Mouse (Mus musculus) liver, embryonic 14.5 days (tissue): Measurements from ENCODE around the gene Spock1. TPM values are rescaled to one million over a fixed set of nuclear protein-coding genes. Genes with fewer than 3 reads are reported as not detected.

Experiments
- ATAC-seq: fragments of 200-750 bp; cut with Nextera tagmentation; 2 replicates; pipeline ENCODE4 v1.8.0; 2017; ENCODE audit warnings: moderate number of reproducible peaks, mild to moderate bottlenecking, moderate library complexity; ENCODE audit not compliant: insufficient read depth
- DNase-seq, 3 experiments: peaks; one replicate each; pipeline ENCODE4 v3.0.0-alpha.2; 2012 to 2013; ENCODE audit warnings: low read depth in 3 of 3, low spot score in 3 of 3
- H3K27ac ChIP-seq: fragments of 300-500 bp; sonication (generic); 2 replicates; pipeline ENCODE4 v1.5.1; 2014; ENCODE audit warnings: moderate library complexity, mild to moderate bottlenecking, control low read depth, inconsistent platforms
- H3K27me3 ChIP-seq: fragments of 300-500 bp; sonication (generic); 2 replicates; pipeline ENCODE4 v1.6.1; 2014; ENCODE audit warnings: mild to moderate bottlenecking, low read length, moderate library complexity; ENCODE audit not compliant: control insufficient read depth, insufficient read depth
- H3K36me3 ChIP-seq: fragments of 300-500 bp; sonication (generic); replicated peaks from 2 replicates; pipeline ENCODE4 v1.6.1; 2014; ENCODE audit warnings: low read depth; ENCODE audit not compliant: control insufficient read depth, insufficient read depth
- H3K4me1 ChIP-seq, 2 experiments: fragments of 200-500 bp in 1 of 2; fragments of 300-500 bp in 1 of 2; sonication (generic) in 1 of 2; replicated peaks; 2 replicates each; pipeline ENCODE4 v1.6.1; 2012 to 2014; ENCODE audit warnings: antibody characterized with exemption in 1 of 2, inconsistent platforms in 1 of 2, low read length in 1 of 2; ENCODE audit not compliant: control insufficient read depth in 2 of 2, insufficient read depth in 2 of 2
- H3K4me2 ChIP-seq: fragments of 300-500 bp; sonication (generic); 2 replicates; pipeline ENCODE4 v1.6.1; 2014; ENCODE audit warnings: low read depth, mild to moderate bottlenecking, control low read depth, moderate library complexity
- H3K4me3 ChIP-seq, 2 experiments: fragments of 200-500 bp in 1 of 2; fragments of 300-500 bp in 1 of 2; sonication (generic) in 1 of 2; 2 replicates each; pipeline ENCODE4 v1.5.1; 2012 to 2014; ENCODE audit warnings: low read depth in 2 of 2, low read length in 2 of 2, mild to moderate bottlenecking in 2 of 2, control low read depth in 1 of 2, inconsistent platforms in 1 of 2, moderate library complexity in 1 of 2; ENCODE audit not compliant: insufficient read depth in 1 of 2
- H3K9ac ChIP-seq: fragments of 300-500 bp; sonication (generic); replicated peaks from 2 replicates; pipeline ENCODE4 v1.6.1; 2014; ENCODE audit warnings: mild to moderate bottlenecking, control low read depth, moderate library complexity
- H3K9me3 ChIP-seq: fragments of 300-500 bp; sonication (generic); 2 replicates; pipeline ENCODE4 v1.6.1; 2016; ENCODE audit warnings: low read length, mixed read lengths; ENCODE audit not compliant: control insufficient read depth
- CTCF ChIP-seq: IDR thresholded peaks from 2 replicates; pipeline ENCODE4 v1.5.1; 2016; ENCODE audit warnings: antibody characterized with exemption, low read depth, control low read depth
- EP300 ChIP-seq: IDR thresholded peaks from 2 replicates; pipeline ENCODE4 v1.6.1; 2016; ENCODE audit warnings: antibody characterized with exemption, low read depth
- WGBS: fragments of 180-500 bp; shearing (Covaris S2); extraction: QIAGEN DNeasy Blood & Tissue Kit; methylation state at CpG from one replicate; pipeline ENCODE4 v1.1.7; 2014; ENCODE audit not compliant: insufficient replicate concordance; 5-methylcytosine and 5-hydroxymethylcytosine counted together
- polyA plus RNA-seq, 2 experiments: library from polyadenylated mRNA; depleted of rRNA in 1 of 2; stranded (reverse) in 1 of 2; unstranded in 1 of 2; fragments of >200 nt; fragmentation: Nextera tagmentation in 1 of 2; extraction: Ambion mirVana in 1 of 2; gene quantifications; 2 replicates each; pipeline versions ENCODE4 v1.2.1 to v1.2.3; 2012 to 2014

Gene Spock1
- polyA plus RNA-seq, 2 experiments, result 0.06 TPM; not detected in 1

DNA sequence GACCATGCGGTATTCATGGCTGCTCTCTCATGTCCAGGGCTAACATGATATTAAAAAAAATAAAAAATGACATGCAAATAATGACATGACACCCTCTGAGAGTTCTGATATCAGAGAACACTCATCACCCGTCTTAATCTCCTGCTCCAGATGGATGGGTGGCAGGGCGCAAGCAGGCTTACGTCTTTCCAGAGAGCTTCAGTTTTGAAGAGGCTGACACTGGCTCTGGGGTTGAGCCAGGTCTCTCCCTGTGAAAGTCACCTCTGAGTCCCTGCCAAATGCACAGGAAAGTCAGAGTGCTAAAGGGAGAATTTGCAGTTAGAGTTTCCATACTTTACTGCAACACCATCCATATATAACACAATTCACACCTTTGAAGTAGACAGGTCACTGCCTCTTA lies 61.0 kb downstream of the Spock1 start:
- no peaks in the 10 kb centered on the region for H3K4me1 ChIP-seq
- no peak overlapping the region for H3K4me2 ChIP-seq
- H3K9me3 ChIP-seq, result no peaks in the 10 kb centered on the region
- H3K9ac ChIP-seq, result no peak overlapping the region
- ATAC-seq (no peak), DNase-seq (no peak)
- no peak overlapping the region for H3K4me3 ChIP-seq
- H3K36me3 ChIP-seq, result no peaks in the 10 kb centered on the region
- H3K27me3 ChIP-seq, result no peaks in the 10 kb centered on the region
- no peak overlapping the region for H3K27ac ChIP-seq
- TF ChIP-seq EP300 (no peak), CTCF (no peak)
- 75% methylated on average over 4 of the region's 4 CpGs for WGBS

DNA sequence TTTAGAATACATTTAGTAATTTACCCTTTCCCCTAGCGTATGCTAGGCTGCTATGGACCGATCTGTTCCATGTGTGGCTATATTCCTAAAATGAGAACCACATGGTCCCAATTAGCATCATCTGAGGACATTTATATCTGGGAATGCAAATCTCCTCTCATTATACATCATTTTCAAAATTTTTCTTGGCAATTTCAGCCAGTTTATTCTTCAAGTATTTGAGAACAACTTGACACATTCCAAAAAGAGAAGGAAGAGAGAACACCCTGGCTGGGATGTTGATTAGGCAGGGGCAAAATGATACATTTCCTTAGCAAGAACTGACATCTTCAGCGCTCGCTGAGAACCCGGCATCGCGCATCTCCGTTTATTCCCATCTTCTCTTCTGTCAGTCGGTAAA lies 61.7 kb downstream of the Spock1 start:
- no peak for DNase-seq
- no peak for ATAC-seq
- H3K9ac ChIP-seq, result no peak overlapping the region
- H3K27me3 ChIP-seq, result no peaks in the 10 kb centered on the region
- H3K4me3 ChIP-seq, result no peak overlapping the region
- no peak overlapping the region for H3K27ac ChIP-seq
- no peaks in the 10 kb centered on the region for H3K4me1 ChIP-seq
- TF ChIP-seq CTCF (no peak), EP300 (no peak)
- no peaks in the 10 kb centered on the region for H3K9me3 ChIP-seq
- WGBS, result 80% methylated on average over 9 of the region's 9 CpGs
- H3K36me3 ChIP-seq, result no peaks in the 10 kb centered on the region
- no peak overlapping the region for H3K4me2 ChIP-seq

DNA sequence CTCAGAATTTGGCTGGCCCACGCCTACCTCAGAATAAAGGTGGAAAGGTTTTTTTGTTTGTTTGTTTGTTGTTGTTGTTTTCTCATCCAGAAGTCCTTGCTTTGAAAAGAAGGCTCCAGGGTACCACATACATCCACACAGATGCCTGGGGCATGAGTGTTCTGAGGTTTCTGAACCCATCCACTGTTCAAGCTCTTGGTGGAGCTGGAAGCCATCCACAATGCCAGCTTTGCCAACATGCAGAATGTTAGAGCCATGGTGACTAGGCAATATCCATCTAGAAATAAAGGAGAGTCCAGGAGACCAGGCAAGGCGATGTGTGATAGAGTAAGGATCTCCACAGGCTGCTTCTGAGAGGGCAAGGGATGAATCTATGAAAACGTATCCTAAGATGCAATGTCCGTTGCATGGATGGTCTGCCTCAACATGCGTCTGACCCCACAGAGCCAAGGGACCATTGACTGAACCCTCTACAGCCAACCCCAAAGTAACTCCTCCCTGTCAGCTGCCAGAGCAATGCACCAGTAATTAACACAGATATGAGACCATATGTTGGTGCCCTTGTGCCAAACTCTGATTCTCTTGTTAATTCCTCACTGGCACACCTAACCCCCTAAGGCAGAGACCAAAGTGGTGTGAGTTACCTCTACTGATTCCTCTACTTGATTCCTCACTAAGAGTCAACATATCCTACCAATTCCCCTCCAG lies 66.8 kb downstream of the Spock1 start:
- Histone ChIP-seq H3K9me3 (no peaks in the 10 kb centered on the region), H3K4me2 (no peak overlapping the region), H3K4me3 (no peak overlapping the region), H3K4me1 (no peaks in the 10 kb centered on the region), H3K27ac (no peak overlapping the region), H3K36me3 (no peaks in the 10 kb centered on the region), H3K9ac (no peak overlapping the region), H3K27me3 (no peaks in the 10 kb centered on the region)
- 65% methylated on average over 5 of the region's 5 CpGs for WGBS
- ATAC-seq, result no peak
- TF ChIP-seq CTCF (no peak), EP300 (no peak)
- no peak for DNase-seq

DNA sequence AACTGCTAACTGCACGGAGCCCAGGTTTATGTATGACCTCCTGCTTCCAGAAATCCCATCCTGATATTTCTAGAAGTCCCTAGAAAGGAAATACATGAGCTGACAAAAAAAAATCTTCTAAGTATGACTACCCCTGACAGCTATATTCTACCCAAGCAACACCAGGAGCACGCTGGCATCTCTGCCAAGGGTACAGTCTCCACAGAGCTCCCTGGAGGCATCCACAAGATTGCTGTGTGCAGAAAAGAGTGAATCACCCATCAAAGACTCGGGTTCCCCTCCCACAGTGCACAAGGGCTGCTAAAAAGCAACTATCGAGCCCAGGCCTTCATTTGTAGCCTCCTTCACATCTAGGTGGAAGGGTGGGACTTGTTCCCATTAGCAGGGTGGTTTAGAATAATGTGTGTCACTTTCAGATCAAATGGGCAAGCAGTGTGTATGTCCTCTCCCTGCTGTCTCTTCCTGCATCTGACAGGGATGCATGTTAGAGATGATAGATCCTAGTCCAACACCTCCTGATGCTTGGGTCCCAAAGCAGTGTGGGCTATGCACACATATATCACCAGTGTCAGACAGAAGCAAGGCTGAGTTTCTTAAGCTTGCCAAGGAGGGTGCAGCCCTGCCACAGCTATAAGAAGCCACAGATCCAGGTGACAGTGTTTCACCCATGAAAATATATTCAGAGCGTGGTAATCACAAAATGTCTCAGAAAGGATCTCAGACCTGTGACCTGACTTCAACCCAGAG lies 70.3 kb downstream of the Spock1 start:
- ATAC-seq, result no peak
- no peak overlapping the region for H3K4me3 ChIP-seq
- H3K4me1 ChIP-seq, result no peaks in the 10 kb centered on the region
- H3K36me3 ChIP-seq, result no peaks in the 10 kb centered on the region
- TF ChIP-seq EP300, result no peak
- no peak for TF ChIP-seq CTCF
- H3K9ac ChIP-seq, result no peak overlapping the region
- H3K27me3 ChIP-seq, result no peaks in the 10 kb centered on the region
- peaks cover 3% of the 10 kb centered on the region for H3K9me3 ChIP-seq
- H3K27ac ChIP-seq, result no peak overlapping the region
- no peak for DNase-seq
- 42% methylated on average over 5 of the region's 5 CpGs for WGBS
- no peak overlapping the region for H3K4me2 ChIP-seq

DNA sequence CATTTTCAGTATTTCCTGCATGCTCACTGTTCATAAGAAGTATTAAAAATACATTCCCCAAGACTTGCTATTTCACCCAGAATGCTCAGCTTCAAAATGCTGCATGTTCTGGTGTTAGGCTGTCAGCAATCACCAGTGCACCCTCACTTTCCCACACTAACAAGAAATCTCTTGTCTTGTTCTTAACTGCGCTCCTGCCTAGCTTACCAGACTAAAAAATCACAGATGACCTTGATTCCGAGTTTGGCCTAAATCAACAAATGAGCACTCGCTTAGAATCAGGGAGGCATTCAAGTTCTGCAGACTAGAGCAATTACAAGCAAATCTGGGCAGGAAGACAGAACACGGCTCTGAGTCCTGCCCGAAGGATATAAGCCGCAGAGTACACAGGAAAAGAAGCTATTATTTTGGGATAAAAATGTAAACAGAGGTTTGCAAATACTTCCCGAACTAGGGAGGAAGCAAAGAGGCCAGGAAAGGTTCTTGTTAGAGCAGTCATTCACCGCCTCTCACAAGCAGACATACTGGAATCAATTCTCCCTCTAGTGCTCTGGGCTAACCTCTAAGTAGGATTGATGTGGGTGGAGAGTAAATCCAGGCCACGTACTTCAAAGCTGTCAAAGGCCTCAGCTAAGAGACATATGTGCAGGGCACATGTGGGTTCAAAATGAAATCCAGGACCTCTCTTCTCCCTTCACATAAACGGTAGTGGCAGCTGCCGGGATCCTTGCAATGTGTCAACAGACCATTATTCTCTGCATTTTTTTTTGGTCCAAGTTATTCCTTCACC lies 76.6 kb downstream of the Spock1 start:
- ATAC-seq (no peak), DNase-seq (no peak)
- Histone ChIP-seq H3K9ac (no peak overlapping the region), H3K4me3 (no peak overlapping the region), H3K36me3 (no peaks in the 10 kb centered on the region), H3K27ac (no peak overlapping the region), H3K4me1 (0 out of 4 replicates have a peak, but pooled peaks cover 0 to 2% of the 10 kb centered on the region in 2 experiments), H3K9me3 (peaks cover 5% of the 10 kb centered on the region), H3K4me2 (no peak overlapping the region), H3K27me3 (no peaks in the 10 kb centered on the region)
- 54% methylated on average over 11 of the region's 11 CpGs for WGBS
- no peak for TF ChIP-seq CTCF
- TF ChIP-seq EP300, result no peak
